Mouse (Mus musculus) midbrain, embryonic 11.5 days (tissue): ENCODE measurements at regions not wholly inside any gene's neighbourhood (a gene's known extent, or its start where the extent isn't known, plus 50 kb on each side); places are given as distances from the start of the nearest gene placed in this dataset.

Source experiments
- ATAC-seq: fragments of 200-750 bp; cut with Nextera tagmentation; 2 replicates; pipeline ENCODE4 v1.8.0; 2017; ENCODE audit warnings: moderate TSS enrichment, moderate library complexity; ENCODE audit not compliant: low FRiP score
- DNase-seq: peaks from one replicate; pipeline ENCODE4 v3.0.0; 2015; ENCODE audit warnings: low spot score; ENCODE audit errors: missing footprints
- H3K27ac ChIP-seq: fragments of 300-500 bp; sonication (generic); 2 replicates; pipeline ENCODE4 v1.5.1; 2014; ENCODE audit warnings: low read depth, low read length
- H3K27me3 ChIP-seq: fragments of 300-500 bp; sonication (generic); 2 replicates; pipeline ENCODE4 v1.6.1; 2014; ENCODE audit warnings: mild to moderate bottlenecking, low read length, moderate library complexity, mixed read lengths; ENCODE audit not compliant: control insufficient read depth, insufficient read depth
- H3K36me3 ChIP-seq: fragments of 300-500 bp; sonication (generic); 2 replicates; pipeline ENCODE4 v1.6.1; 2014; ENCODE audit warnings: mild to moderate bottlenecking, low read length, moderate library complexity, mixed read lengths; ENCODE audit not compliant: control insufficient read depth, insufficient read depth
- H3K4me1 ChIP-seq: fragments of 300-500 bp; sonication (generic); 2 replicates; pipeline ENCODE4 v1.6.1; 2014; ENCODE audit warnings: low read length; ENCODE audit not compliant: control insufficient read depth, insufficient read depth
- H3K4me2 ChIP-seq: fragments of 300-500 bp; sonication (generic); 2 replicates; pipeline ENCODE4 v1.6.1; 2014; ENCODE audit warnings: mild to moderate bottlenecking, moderate library complexity
- H3K4me3 ChIP-seq: fragments of 300-500 bp; sonication (generic); 2 replicates; pipeline ENCODE4 v1.5.1; 2014; ENCODE audit warnings: low read depth, low read length
- H3K9ac ChIP-seq: fragments of 300-500 bp; sonication (generic); 2 replicates; pipeline ENCODE4 v1.6.1; 2014; ENCODE audit warnings: low read length
- H3K9me3 ChIP-seq: fragments of 300-500 bp; sonication (generic); 2 replicates; pipeline ENCODE4 v1.6.1; 2016; ENCODE audit warnings: low read length; ENCODE audit not compliant: control insufficient read depth
- WGBS: fragments of 180-500 bp; shearing (Covaris S2); extraction: QIAGEN DNeasy Blood & Tissue Kit; methylation state at CpG from one replicate; pipeline ENCODE4 v1.1.7; 2014; 5-methylcytosine and 5-hydroxymethylcytosine counted together

DNA sequence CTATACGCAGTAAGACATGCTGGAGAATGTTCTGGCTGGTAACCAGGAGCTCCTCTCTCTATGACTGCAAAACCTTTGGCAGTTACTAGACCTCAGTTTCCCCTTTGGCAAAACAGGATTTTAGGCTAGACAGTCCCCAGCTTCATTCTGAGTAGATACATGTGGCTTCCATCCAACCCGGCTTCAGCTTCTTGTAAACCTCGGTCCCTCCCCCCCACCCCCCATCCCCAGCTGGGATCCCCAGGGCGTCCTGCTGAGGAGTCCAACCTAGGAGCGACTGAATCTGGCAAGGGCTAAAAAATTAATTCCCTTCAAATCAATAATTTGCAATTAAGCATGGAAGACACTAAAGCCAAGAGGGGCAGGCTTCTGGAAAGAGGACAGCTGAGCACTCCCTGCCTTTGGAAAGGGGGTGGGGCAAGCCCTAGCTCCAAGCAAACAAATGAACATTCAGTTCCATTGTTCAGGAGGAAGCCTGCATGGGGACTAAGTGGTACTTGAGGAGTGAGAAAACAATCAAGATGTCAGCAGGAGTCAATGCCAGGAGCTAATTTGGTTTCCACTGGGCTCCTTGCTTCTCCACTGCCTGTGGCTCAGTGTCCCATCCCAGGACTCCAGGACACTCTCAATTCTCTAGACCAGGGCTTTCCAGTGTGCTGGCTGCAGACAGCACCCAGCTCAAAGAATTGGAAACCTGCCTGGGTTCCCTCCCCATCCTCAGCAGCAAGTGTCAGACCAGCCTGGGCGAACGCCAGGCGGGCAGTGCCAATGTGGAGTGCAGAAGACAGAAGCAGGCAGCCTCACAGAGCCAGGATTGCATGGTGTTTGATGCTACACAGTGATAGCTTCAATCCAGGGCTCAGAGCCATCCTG is 1528.0 kb upstream of the Gulo start:
- 27% methylated on average over 8 of the region's 8 CpGs for WGBS
- no peak for DNase-seq

DNA sequence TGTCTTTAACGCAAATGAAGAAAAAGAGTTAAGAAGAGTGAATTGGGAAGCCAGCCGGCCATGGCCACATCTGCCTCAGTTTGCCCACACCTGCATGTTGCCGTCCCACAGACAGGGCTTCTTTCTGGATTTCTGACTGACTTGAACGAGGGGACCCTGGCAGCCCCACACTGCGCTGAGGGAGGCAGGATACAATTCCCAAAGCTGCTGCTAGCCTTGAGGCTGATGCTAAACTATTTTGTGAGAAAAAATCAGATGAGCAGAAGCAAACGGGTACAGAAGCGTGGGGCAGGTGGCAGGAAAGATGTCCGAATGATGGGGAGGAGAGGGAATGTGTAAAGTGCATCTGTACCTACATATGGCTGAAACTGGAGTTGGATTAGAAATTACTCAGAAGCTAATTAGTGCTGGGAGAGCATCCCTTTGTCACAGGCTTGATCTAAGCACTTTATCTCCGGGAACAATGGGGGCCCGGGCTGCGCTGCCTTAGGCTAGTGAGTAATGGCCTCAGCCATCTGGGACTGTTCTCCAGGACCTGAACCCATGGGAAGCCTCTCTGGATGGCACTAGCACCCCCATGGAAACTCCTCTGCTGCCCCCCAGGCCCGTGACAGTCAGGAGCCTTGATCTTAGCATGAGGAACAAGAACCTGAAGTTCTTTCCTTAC is 1497.9 kb upstream of the Gulo start:
- no peaks in the 10 kb centered on the region for H3K27me3 ChIP-seq
- H3K4me2 ChIP-seq, result no peak overlapping the region
- no peak overlapping the region for H3K27ac ChIP-seq
- H3K9me3 ChIP-seq, result no peaks in the 10 kb centered on the region; the same call in 1 of the 2 replicates
- H3K36me3 ChIP-seq, result no peaks in the 10 kb centered on the region
- H3K4me1 ChIP-seq, result no peaks in the 10 kb centered on the region
- WGBS, result 69% methylated on average over 12 of the region's 12 CpGs
- ATAC-seq (no peak), DNase-seq (no peak)
- H3K4me3 ChIP-seq, result no peak overlapping the region
- no peak overlapping the region for H3K9ac ChIP-seq

More for the DNA sequence above, 1528.0 kb upstream of the Gulo start:
- Histone ChIP-seq H3K4me1 (peaks cover 10% of the 10 kb centered on the region), H3K36me3 (no peaks in the 10 kb centered on the region), H3K27me3 (no peaks in the 10 kb centered on the region), H3K9me3 (no peaks in the 10 kb centered on the region), H3K9ac (no peak overlapping the region), H3K4me3 (no peak overlapping the region), H3K27ac (0 out of 2 replicates have a peak overlapping the region, but pooled peaks have one; percentile 40), H3K4me2 (no peak overlapping the region)
- peak; percentile 72 for ATAC-seq

DNA sequence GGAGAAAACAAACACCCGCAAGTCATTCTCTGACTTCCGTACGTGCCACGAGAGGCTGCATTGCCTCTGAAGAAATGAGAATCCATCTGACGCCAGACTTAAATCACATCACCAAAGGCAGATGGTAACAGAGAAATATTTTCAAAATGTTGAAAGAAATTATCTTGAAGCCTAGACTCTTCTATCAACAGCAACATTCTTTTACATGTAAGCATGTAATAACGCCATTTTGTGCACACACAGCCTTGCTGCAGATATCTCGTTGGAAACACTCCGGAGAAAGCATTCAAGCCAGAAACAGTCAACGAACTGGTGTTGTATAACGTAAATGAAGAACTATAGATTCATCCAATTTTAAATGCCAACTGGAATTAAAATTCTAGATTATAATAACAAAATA is 1483.1 kb upstream of the Gulo start:
- ATAC-seq (no peak), DNase-seq (no peak)
- H3K4me2 ChIP-seq, result no peak overlapping the region
- 93% methylated on average over 10 of the region's 10 CpGs for WGBS
- no peaks in the 10 kb centered on the region for H3K36me3 ChIP-seq
- H3K4me3 ChIP-seq, result no peak overlapping the region
- no peak overlapping the region for H3K9ac ChIP-seq
- no peaks in the 10 kb centered on the region for H3K9me3 ChIP-seq
- H3K4me1 ChIP-seq, result peaks cover 1% of the 10 kb centered on the region; the same call in 1 of the 2 replicates
- no peak overlapping the region for H3K27ac ChIP-seq
- no peaks in the 10 kb centered on the region for H3K27me3 ChIP-seq

DNA sequence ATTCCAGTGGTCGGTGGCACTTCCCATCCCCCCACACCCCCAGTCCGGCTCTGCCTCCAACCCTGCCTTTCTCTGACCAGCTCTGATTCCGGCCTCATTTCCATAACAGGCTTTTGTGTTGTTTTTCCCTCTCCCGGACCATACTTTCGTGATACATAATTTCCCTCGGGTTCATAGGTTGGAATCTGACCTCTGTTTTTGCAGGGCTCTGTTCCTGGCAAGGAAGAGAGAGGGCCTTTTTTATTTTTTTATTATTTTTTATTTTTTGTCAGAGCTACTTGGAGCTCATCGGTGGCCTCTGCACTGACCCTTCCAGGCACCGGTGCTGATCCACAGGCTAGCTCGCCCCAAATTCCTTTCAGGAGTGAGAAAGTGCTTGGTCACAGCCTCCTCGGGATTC is 1477.7 kb upstream of the Gulo start:
- H3K36me3 ChIP-seq, result no peaks in the 10 kb centered on the region
- no peak overlapping the region; the same call in 1 of the 2 replicates for H3K9ac ChIP-seq
- H3K4me2 ChIP-seq, result no peak overlapping the region
- WGBS, result 11% methylated on average over 10 of the region's 10 CpGs
- no peaks in the 10 kb centered on the region for H3K27me3 ChIP-seq
- ATAC-seq (peak; percentile 48; the same call in 1 of the 2 replicates), DNase-seq (no peak)
- no peak overlapping the region for H3K4me3 ChIP-seq
- H3K4me1 ChIP-seq, result peaks cover 9% of the 10 kb centered on the region
- H3K9me3 ChIP-seq, result no peaks in the 10 kb centered on the region
- no peak overlapping the region for H3K27ac ChIP-seq

DNA sequence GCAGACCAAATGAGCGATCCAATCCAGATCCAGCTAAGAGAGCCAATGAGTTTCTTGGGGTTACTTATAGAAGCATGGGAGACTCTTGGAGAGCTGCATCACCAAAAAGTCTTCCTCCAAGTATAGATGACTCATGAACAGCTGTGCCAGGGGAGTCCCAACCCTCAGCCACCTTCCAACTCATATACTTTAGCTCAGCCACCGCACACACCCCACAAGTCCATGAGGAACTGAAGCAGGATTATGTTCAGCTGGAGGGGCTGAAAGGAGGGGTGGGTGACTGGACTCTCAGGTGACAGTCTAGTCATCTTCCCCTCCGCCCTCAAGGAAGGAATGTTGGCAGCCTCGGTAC is 1476.4 kb upstream of the Gulo start:
- no peak overlapping the region for H3K27ac ChIP-seq
- no peak for ATAC-seq
- 93% methylated on average over 4 of the region's 4 CpGs for WGBS

DNA sequence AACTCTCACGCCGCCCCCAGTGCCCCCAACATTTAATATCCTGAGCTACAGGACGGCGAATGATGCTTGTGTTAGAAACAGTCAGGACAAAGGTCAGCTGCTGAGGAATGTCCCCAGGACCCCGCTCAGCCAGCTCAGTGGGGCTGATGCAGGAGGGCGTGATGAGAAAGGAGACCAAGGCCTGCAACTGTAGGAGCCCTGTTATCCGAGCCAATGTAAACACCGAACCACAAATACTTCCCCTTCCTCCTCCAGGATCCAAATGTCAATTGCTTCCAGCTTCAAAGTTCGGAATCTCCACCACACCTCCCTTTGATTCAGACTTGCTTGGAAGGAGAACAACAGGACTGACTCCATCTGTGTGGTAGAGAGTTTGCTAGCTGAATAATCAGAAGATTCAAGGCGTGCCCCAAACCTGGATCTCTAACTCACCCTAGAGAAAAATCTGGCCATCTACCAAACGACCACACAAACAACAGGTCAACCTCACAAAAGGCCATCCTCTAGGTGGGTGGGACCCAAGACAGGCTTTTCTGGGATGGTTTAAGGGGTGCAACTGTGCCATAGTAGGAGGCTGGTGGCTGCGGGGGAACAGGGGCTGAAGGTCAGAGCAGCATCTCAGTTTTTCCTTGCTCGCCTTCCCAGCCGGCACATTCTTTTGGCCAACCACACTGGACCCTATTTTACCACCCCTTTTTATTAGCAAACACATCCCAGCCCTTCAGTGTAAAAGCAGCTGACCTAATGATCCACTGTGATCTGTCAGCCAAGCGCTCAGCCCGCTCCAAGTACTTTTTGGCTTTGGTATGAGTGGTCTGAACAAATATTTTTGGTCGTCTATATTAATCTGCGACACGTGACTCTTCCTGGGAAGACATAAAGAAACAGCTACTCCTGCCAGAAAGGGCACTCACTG is 1475.8 kb upstream of the Gulo start:
- Histone ChIP-seq H3K4me2 (no peak overlapping the region), H3K9ac (no peak overlapping the region), H3K27me3 (no peaks in the 10 kb centered on the region), H3K4me1 (peaks cover 9% of the 10 kb centered on the region), H3K9me3 (no peaks in the 10 kb centered on the region), H3K36me3 (no peaks in the 10 kb centered on the region), H3K27ac (no peak overlapping the region), H3K4me3 (no peak overlapping the region)
- WGBS, result 54% methylated on average over 19 of the region's 19 CpGs
- DNase-seq, result no peak
- no peak for ATAC-seq

More for the DNA sequence above, 1476.4 kb upstream of the Gulo start:
- Histone ChIP-seq H3K4me3 (no peak overlapping the region), H3K27me3 (no peaks in the 10 kb centered on the region), H3K9me3 (no peaks in the 10 kb centered on the region), H3K9ac (no peak overlapping the region), H3K4me2 (no peak overlapping the region), H3K36me3 (no peaks in the 10 kb centered on the region), H3K4me1 (peaks cover 9% of the 10 kb centered on the region)
- no peak for DNase-seq
